Mouse (Mus musculus) kidney, postnatal 36 days (tissue): ENCODE results near the gene Tchh.
"Not testable (repeated sequence)": the region's sequence is repeated elsewhere in the genome, so short reads cannot be mapped to it uniquely, and the experiment has no call there.

Experiments
- DNase-seq, 2 experiments: peaks; one replicate each; pipeline ENCODE4 v3.0.0; 2021 to 2022; ENCODE audit warnings: mixed read lengths in 2 of 2

Gene Tchh

GRCm38 (mm10) chr3:93494774-93495173 lies 52.6 kb downstream of the Tchh start:
- DNase-seq, result not testable (repeated sequence)

GRCm38 (mm10) chr3:93497131-93497530 lies 55.0 kb downstream of the Tchh start:
- peak; percentile 28 to 55 for DNase-seq
